Mouse (Mus musculus) liver, embryonic 14.5 days (tissue): ENCODE measurements at regions not wholly inside any gene's neighbourhood (a gene's known extent, or its start where the extent isn't known, plus 50 kb on each side); places are given as distances from the start of the nearest gene placed in this dataset.

Source experiments
- ATAC-seq: fragments of 200-750 bp; cut with Nextera tagmentation; 2 replicates; pipeline ENCODE4 v1.8.0; 2017; ENCODE audit warnings: moderate number of reproducible peaks, mild to moderate bottlenecking, moderate library complexity; ENCODE audit not compliant: insufficient read depth
- DNase-seq, 3 experiments: peaks; one replicate each; pipeline ENCODE4 v3.0.0-alpha.2; 2012 to 2013; ENCODE audit warnings: low read depth in 3 of 3, low spot score in 3 of 3
- H3K27ac ChIP-seq: fragments of 300-500 bp; sonication (generic); 2 replicates; pipeline ENCODE4 v1.5.1; 2014; ENCODE audit warnings: moderate library complexity, mild to moderate bottlenecking, control low read depth, inconsistent platforms
- H3K27me3 ChIP-seq: fragments of 300-500 bp; sonication (generic); 2 replicates; pipeline ENCODE4 v1.6.1; 2014; ENCODE audit warnings: mild to moderate bottlenecking, low read length, moderate library complexity; ENCODE audit not compliant: control insufficient read depth, insufficient read depth
- H3K36me3 ChIP-seq: fragments of 300-500 bp; sonication (generic); replicated peaks from 2 replicates; pipeline ENCODE4 v1.6.1; 2014; ENCODE audit warnings: low read depth; ENCODE audit not compliant: control insufficient read depth, insufficient read depth
- H3K4me1 ChIP-seq, 2 experiments: fragments of 200-500 bp in 1 of 2; fragments of 300-500 bp in 1 of 2; sonication (generic) in 1 of 2; replicated peaks; 2 replicates each; pipeline ENCODE4 v1.6.1; 2012 to 2014; ENCODE audit warnings: antibody characterized with exemption in 1 of 2, inconsistent platforms in 1 of 2, low read length in 1 of 2; ENCODE audit not compliant: control insufficient read depth in 2 of 2, insufficient read depth in 2 of 2
- H3K4me2 ChIP-seq: fragments of 300-500 bp; sonication (generic); 2 replicates; pipeline ENCODE4 v1.6.1; 2014; ENCODE audit warnings: low read depth, mild to moderate bottlenecking, control low read depth, moderate library complexity
- H3K4me3 ChIP-seq, 2 experiments: fragments of 200-500 bp in 1 of 2; fragments of 300-500 bp in 1 of 2; sonication (generic) in 1 of 2; 2 replicates each; pipeline ENCODE4 v1.5.1; 2012 to 2014; ENCODE audit warnings: low read depth in 2 of 2, low read length in 2 of 2, mild to moderate bottlenecking in 2 of 2, control low read depth in 1 of 2, inconsistent platforms in 1 of 2, moderate library complexity in 1 of 2; ENCODE audit not compliant: insufficient read depth in 1 of 2
- H3K9ac ChIP-seq: fragments of 300-500 bp; sonication (generic); replicated peaks from 2 replicates; pipeline ENCODE4 v1.6.1; 2014; ENCODE audit warnings: mild to moderate bottlenecking, control low read depth, moderate library complexity
- H3K9me3 ChIP-seq: fragments of 300-500 bp; sonication (generic); 2 replicates; pipeline ENCODE4 v1.6.1; 2016; ENCODE audit warnings: low read length, mixed read lengths; ENCODE audit not compliant: control insufficient read depth
- CTCF ChIP-seq: IDR thresholded peaks from 2 replicates; pipeline ENCODE4 v1.5.1; 2016; ENCODE audit warnings: antibody characterized with exemption, low read depth, control low read depth
- EP300 ChIP-seq: IDR thresholded peaks from 2 replicates; pipeline ENCODE4 v1.6.1; 2016; ENCODE audit warnings: antibody characterized with exemption, low read depth
- WGBS: fragments of 180-500 bp; shearing (Covaris S2); extraction: QIAGEN DNeasy Blood & Tissue Kit; methylation state at CpG from one replicate; pipeline ENCODE4 v1.1.7; 2014; ENCODE audit not compliant: insufficient replicate concordance; 5-methylcytosine and 5-hydroxymethylcytosine counted together

DNA sequence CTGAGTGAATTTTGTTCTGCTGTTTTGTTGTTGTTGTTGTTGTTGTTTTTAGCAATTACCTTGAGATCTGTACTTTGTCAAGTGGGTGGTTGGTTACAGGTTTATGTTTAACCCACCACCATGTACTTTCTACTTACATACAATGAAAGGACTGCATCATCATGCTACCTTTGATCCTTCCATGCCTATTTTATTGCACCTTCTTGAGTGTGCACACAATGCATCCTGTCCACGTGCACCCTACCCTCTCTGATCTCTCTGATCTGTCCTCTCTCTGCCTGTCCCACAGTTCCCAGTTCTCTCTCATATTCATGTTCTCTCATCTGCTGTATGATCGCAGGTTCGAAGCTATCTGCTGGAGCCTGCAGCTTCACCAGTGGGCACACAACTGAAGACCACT lies 59.9 kb upstream of the Gas1 start:
- no peaks in the 10 kb centered on the region for H3K9me3 ChIP-seq
- 50% methylated on average over 3 of the region's 3 CpGs for WGBS

DNA sequence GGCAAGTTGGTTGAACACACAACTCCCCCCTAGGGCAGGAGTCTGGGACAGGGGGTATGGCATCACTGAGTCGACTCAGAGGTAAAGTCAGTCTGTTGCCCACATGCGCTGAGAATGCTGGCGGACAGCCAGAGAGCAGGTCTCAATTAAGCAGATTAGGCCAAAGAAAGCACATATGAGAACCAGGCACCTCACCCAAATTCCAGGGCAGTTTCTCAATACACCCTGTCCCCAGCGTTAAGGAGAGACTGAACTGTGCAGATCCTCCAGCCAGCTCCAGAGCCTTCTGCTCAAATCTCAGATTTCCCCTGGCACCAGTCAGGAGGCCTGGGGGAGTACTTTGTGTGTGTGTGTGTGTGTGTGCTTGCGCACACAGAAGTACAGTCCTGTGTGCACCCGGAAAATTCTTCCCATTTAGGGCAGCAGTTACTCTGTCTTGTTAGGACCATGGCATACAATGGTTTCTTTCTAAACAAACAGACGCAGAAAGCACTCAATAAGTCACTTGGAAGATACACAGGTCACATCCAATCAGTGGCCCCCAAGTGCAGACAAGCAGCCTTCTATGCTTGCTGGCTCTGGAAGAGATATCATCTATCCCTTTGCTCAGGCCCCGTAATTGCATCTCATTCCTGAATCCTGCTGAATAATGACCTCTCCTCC lies 65.4 kb upstream of the Gas1 start:
- DNase-seq, result no peak

More for the DNA sequence above, 59.9 kb upstream of the Gas1 start:
- Histone ChIP-seq H3K4me2 (no peak overlapping the region), H3K36me3 (no peaks in the 10 kb centered on the region), H3K4me1 (no peaks in the 10 kb centered on the region), H3K9ac (no peak overlapping the region), H3K27me3 (no peaks in the 10 kb centered on the region), H3K4me3 (no peak overlapping the region), H3K27ac (no peak overlapping the region)
- ATAC-seq (no peak), DNase-seq (no peak)
- TF ChIP-seq EP300, result no peak
- no peak for TF ChIP-seq CTCF

DNA sequence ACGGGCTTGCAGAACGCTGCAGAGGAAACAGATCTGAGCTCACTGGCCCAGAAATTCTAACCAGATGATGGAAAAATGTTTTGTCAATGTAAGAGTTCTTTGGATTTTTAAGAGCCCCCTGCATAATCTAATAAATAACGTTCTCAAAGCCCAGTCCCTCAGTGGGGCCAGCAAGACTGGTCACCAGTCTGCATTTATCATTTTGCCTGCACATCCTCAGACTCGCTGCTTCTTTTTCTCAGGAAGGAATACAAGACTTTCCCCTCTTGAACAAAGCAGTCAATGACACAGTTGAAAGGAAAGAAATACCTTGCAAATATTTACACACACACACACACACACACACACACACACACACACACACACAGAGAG lies 65.9 kb upstream of the Gas1 start:
- Histone ChIP-seq H3K9me3 (no peaks in the 10 kb centered on the region), H3K27ac (no peak overlapping the region), H3K4me1 (no peaks in the 10 kb centered on the region), H3K27me3 (no peaks in the 10 kb centered on the region), H3K9ac (no peak overlapping the region), H3K4me2 (no peak overlapping the region), H3K4me3 (no peak overlapping the region), H3K36me3 (no peaks in the 10 kb centered on the region)
- TF ChIP-seq EP300 (no peak), CTCF (no peak)
- no peak for ATAC-seq
- WGBS, result 46% methylated on average over 4 of the region's 4 CpGs
- DNase-seq, result no peak

More for the DNA sequence above, 65.4 kb upstream of the Gas1 start:
- TF ChIP-seq CTCF (no peak), EP300 (no peak)
- no peak overlapping the region for H3K4me2 ChIP-seq
- H3K27me3 ChIP-seq, result no peaks in the 10 kb centered on the region
- no peaks in the 10 kb centered on the region for H3K36me3 ChIP-seq
- no peaks in the 10 kb centered on the region for H3K9me3 ChIP-seq
- H3K27ac ChIP-seq, result no peak overlapping the region
- no peaks in the 10 kb centered on the region for H3K4me1 ChIP-seq
- H3K4me3 ChIP-seq, result no peak overlapping the region
- 67% methylated on average over 8 of the region's 8 CpGs for WGBS
- no peak for ATAC-seq
- H3K9ac ChIP-seq, result no peak overlapping the region

DNA sequence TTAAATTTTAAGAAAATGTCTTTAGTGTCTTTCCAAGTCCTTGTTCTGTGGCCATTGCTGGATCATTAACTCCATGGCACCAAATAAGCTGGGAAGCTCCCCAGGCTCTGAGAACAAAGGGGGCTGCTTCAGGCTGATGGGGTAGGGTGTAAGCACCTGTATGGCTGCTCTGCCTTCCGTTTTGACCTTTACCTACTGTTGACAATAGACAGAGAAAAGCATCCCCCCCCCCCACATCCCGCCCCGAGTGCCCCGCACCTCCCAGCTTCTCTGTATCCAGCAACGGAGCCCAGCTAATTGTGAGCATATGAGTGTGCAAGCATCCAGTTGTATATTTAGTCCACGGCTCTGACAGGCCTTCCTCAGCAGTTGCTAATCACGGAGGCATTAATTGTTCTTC lies 78.0 kb upstream of the Gas1 start:
- Histone ChIP-seq H3K36me3 (no peaks in the 10 kb centered on the region), H3K4me2 (no peak overlapping the region), H3K4me3 (no peak overlapping the region), H3K9ac (no peak overlapping the region), H3K27ac (no peak overlapping the region), H3K4me1 (no peaks in the 10 kb centered on the region), H3K27me3 (no peaks in the 10 kb centered on the region), H3K9me3 (no peaks in the 10 kb centered on the region)
- WGBS, result 57% methylated on average over 7 of the region's 7 CpGs
- no peak for ATAC-seq
- no peak for TF ChIP-seq EP300
- no peak for DNase-seq

DNA sequence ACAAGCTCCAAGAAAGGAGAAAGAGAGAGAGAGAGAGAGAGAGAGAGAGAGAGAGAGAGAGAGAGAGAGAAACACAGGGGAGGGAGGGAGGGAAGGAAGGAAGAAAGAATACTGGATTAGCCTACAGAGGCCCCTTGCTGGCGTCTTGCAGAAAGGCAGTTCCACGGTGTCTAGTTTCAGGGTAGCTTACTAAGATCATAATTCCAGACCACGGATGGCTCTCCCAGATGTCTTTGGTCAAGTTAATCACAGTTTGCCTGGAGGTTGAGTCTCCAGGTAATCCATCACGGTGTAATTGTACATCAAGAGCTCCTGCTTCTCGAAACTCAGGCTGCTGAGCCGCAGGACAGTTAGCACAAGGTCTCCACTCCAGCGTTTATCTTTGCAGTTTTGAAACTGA lies 78.5 kb upstream of the Gas1 start:
- Histone ChIP-seq H3K27me3 (no peaks in the 10 kb centered on the region), H3K36me3 (no peaks in the 10 kb centered on the region), H3K27ac (no peak overlapping the region), H3K4me1 (no peaks in the 10 kb centered on the region), H3K4me2 (no peak overlapping the region), H3K9ac (no peak overlapping the region), H3K9me3 (no peaks in the 10 kb centered on the region), H3K4me3 (no peak overlapping the region)
- no peak for TF ChIP-seq EP300
- no peak for TF ChIP-seq CTCF
- no peak for DNase-seq
- 65% methylated on average over 7 of the region's 7 CpGs for WGBS
- no peak for ATAC-seq
